Mouse (Mus musculus) brain, embryonic 14.5 days (tissue): Measurements from ENCODE around the gene Clmn.

Experiments
- CTCF ChIP-seq: fragments of 200-500 bp; IDR thresholded peaks from 2 replicates; pipeline ENCODE4 v1.5.1; 2012; ENCODE audit warnings: inconsistent platforms, mild to moderate bottlenecking, moderate library complexity, borderline replicate concordance; ENCODE audit not compliant: insufficient read depth, insufficient read length; ENCODE audit errors: extremely low read depth
- POLR2A ChIP-seq: fragments of 200-500 bp; IDR thresholded peaks from 2 replicates; pipeline ENCODE4 v1.6.1; 2012; ENCODE audit warnings: mild to moderate bottlenecking, inconsistent platforms, borderline replicate concordance; ENCODE audit not compliant: poor library complexity, insufficient read depth, insufficient read length, severe bottlenecking; ENCODE audit errors: extremely low read depth

DNA sequence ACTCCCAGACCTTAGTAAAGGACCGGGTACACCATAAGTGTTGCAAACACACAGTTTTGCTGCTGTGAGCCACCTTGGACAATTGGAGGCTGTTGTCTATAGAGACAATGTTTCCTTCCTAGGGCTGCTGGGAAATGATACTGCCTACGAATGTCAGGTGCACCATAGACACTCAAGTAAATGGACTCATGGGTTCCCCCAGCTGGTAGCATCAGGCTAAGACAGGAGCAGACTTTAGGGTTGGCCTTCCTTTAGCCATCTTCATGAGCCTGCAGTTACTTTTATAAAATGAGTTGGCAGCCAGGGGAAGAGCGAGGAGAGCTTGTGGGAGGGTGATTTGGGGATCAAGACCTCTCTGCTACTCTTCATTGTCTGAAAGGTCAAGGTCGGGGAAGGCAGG is 52.2 kb downstream of the Clmn start:
- TF ChIP-seq CTCF, result peak; percentile 44; the same call in 1 of the 2 replicates
- TF ChIP-seq POLR2A, result no peak
